Mouse (Mus musculus) layer of hippocampus, adult 8-10 months (tissue): Measurements from ENCODE around the gene Cxcr5. TPM values are rescaled to one million over a fixed set of nuclear protein-coding genes. Genes with fewer than 3 reads are reported as not detected.

Source experiments
- DNase-seq, 2 experiments: peaks; one replicate each; pipeline ENCODE4 v3.0.0; 2022; ENCODE audit warnings: low spot score in 2 of 2
- total RNA-seq, 4 experiments: library from RNA; stranded (reverse); gene quantifications; 2 replicates each; pipeline ENCODE4 v1.2.4; 2022

The Cxcr5 gene
- not detected for total RNA-seq

- no peak for DNase-seq
Observed at GRCm38 (mm10) chr9:44561597-44561996, at the start of gene Cxcr5. TSS of gene Cxcr5 (minus strand) at chr9:44561877.

- no peak for DNase-seq
Observed at GRCm38 (mm10) chr9:44610371-44610770, 48.7 kb upstream of the Cxcr5 start.

- DNase-seq = no peak
Observed at GRCm38 (mm10) chr9:44607306-44607705, 45.6 kb upstream of the Cxcr5 start.

GRCm38 (mm10) chr9:44606646-44607045, 45.0 kb upstream of the Cxcr5 start:
- no peak for DNase-seq

- DNase-seq = no peak
Observed at GRCm38 (mm10) chr9:44605616-44606165, 44.0 kb upstream of the Cxcr5 start.

- peak; percentile 54 to 71 for DNase-seq
Observed at GRCm38 (mm10) chr9:44604779-44605615, 43.3 kb upstream of the Cxcr5 start, which contains the start of gene Ddx6. TSS of gene Ddx6 (plus strand) at chr9:44604892.

- DNase-seq = peak; percentile 57 to 73
Observed at GRCm38 (mm10) chr9:44604290-44604778, 42.7 kb upstream of the Cxcr5 start.

- DNase-seq = peak; percentile 36 to 54
Observed at GRCm38 (mm10) chr9:44603454-44604289, 42.0 kb upstream of the Cxcr5 start.

- DNase-seq = no peak
Observed at GRCm38 (mm10) chr9:44602766-44603165, 41.1 kb upstream of the Cxcr5 start.

GRCm38 (mm10) chr9:44600801-44601200, 39.1 kb upstream of the Cxcr5 start:
- DNase-seq = no peak

- DNase-seq = no peak
Observed at GRCm38 (mm10) chr9:44599616-44600015, 37.9 kb upstream of the Cxcr5 start.

GRCm38 (mm10) chr9:44598899-44599495, 37.3 kb upstream of the Cxcr5 start:
- no peak for DNase-seq

- no peak for DNase-seq
Observed at GRCm38 (mm10) chr9:44597742-44598141, 36.1 kb upstream of the Cxcr5 start.

GRCm38 (mm10) chr9:44595537-44595930, 33.9 kb upstream of the Cxcr5 start:
- DNase-seq = no peak

GRCm38 (mm10) chr9:44594901-44595536, 33.3 kb upstream of the Cxcr5 start:
- no peak for DNase-seq

- DNase-seq = no peak
Observed at GRCm38 (mm10) chr9:44593886-44594285, 32.2 kb upstream of the Cxcr5 start.

- no peak for DNase-seq
Observed at GRCm38 (mm10) chr9:44593221-44593620, 31.5 kb upstream of the Cxcr5 start.

GRCm38 (mm10) chr9:44591595-44592188, 30.0 kb upstream of the Cxcr5 start:
- DNase-seq = no peak

GRCm38 (mm10) chr9:44590969-44591368, 29.3 kb upstream of the Cxcr5 start:
- DNase-seq = no peak

- no peak for DNase-seq
Observed at GRCm38 (mm10) chr9:44589095-44589494, 27.4 kb upstream of the Cxcr5 start.
